Mouse (Mus musculus) fat pad, adult 2 months (tissue): ENCODE results near the gene Plppr3.

ENCODE experiments used
- DNase-seq: peaks from one replicate; pipeline ENCODE4 v3.0.0-alpha.2; 2011; ENCODE audit warnings: low read depth, low spot score; ENCODE audit errors: extremely low read depth

The Plppr3 gene

GRCm38 (mm10) chr10:79874290-79874862 is at the start of gene Plppr3, which contains the start of gene Prtn3:
Plppr3 (minus strand) TSS chr10:79874634.
Prtn3 (plus strand) TSS chr10:79874476.
- DNase-seq: no peak

GRCm38 (mm10) chr10:79921572-79921971 is 47.1 kb upstream of the Plppr3 start:
- no peak for DNase-seq

- no peak for DNase-seq
Measured at GRCm38 (mm10) chr10:79920958-79921535, 46.6 kb upstream of the Plppr3 start, which contains the start of gene R3hdm4. R3hdm4 (minus strand) TSS chr10:79921208.

GRCm38 (mm10) chr10:79920056-79920890 is 45.8 kb upstream of the Plppr3 start:
- DNase-seq: no peak

- no peak for DNase-seq
Measured at GRCm38 (mm10) chr10:79919251-79919849, 44.9 kb upstream of the Plppr3 start.

- DNase-seq: no peak
Measured at GRCm38 (mm10) chr10:79918231-79919078, 44.0 kb upstream of the Plppr3 start.

GRCm38 (mm10) chr10:79917532-79918100 is 43.2 kb upstream of the Plppr3 start:
- no peak for DNase-seq

GRCm38 (mm10) chr10:79916808-79917531 is 42.5 kb upstream of the Plppr3 start, which contains the start of gene Kiss1r:
Kiss1r (plus strand) TSS chr10:79916971.
- DNase-seq: no peak

GRCm38 (mm10) chr10:79916081-79916480 is 41.6 kb upstream of the Plppr3 start:
- DNase-seq: no peak

- DNase-seq: no peak
Measured at GRCm38 (mm10) chr10:79914948-79915596, 40.6 kb upstream of the Plppr3 start.

GRCm38 (mm10) chr10:79914131-79914947 is 39.9 kb upstream of the Plppr3 start:
- no peak for DNase-seq

GRCm38 (mm10) chr10:79912412-79912811 is 38.0 kb upstream of the Plppr3 start:
- DNase-seq: no peak

GRCm38 (mm10) chr10:79910556-79910955 is 36.1 kb upstream of the Plppr3 start, which contains the start of gene Gm26602:
Gm26602 (plus strand) TSS chr10:79910856.
- no peak for DNase-seq

- no peak for DNase-seq
Measured at GRCm38 (mm10) chr10:79909092-79909922, 34.9 kb upstream of the Plppr3 start.

GRCm38 (mm10) chr10:79908167-79909091 is 34.0 kb upstream of the Plppr3 start, which contains the start of gene Med16:
Med16 (minus strand) TSS chr10:79908923.
- DNase-seq: no peak

- no peak for DNase-seq
Measured at GRCm38 (mm10) chr10:79907415-79907814, 33.0 kb upstream of the Plppr3 start.
